Mouse (Mus musculus): ENCODE data around the gene Setd7.
"Not testable (repeated sequence)": the region's sequence is repeated elsewhere in the genome, so short reads cannot be mapped to it uniquely, and the experiment has no call there.

Setd7 gene

GRCm38 (mm10) chr3:51560511-51561108, at the start of gene Setd7:
Gene Setd7, minus strand, starts transcription at chr3:51560879.
- in situ Hi-C loops (cut with MboI, MseI): loop anchor here (5.0 to 10.0 kb wide), 4 partner anchors 92 to 1904 kb away; partner anchors contain the start of genes Nhlrc3 (in 1 of the 2) and Proser1 (in 1 of the 2)

GRCm38 (mm10) chr3:51604489-51604888, 43.8 kb upstream of the Setd7 start:
- in situ Hi-C loops (cut with MboI, MseI): no loop called here

GRCm38 (mm10) chr3:51603705-51604291, 43.1 kb upstream of the Setd7 start:
- in situ Hi-C loops (cut with MboI, MseI): no loop called here

GRCm38 (mm10) chr3:51601461-51601860, 40.8 kb upstream of the Setd7 start:
- in situ Hi-C loops (cut with MboI, MseI): no loop called here

GRCm38 (mm10) chr3:51600728-51601127, 40.0 kb upstream of the Setd7 start:
- in situ Hi-C loops (cut with MboI, MseI): no loop called here

- in situ Hi-C loops (cut with MboI, MseI): no loop called here
Observed at GRCm38 (mm10) chr3:51599057-51599630, 38.5 kb upstream of the Setd7 start.

- in situ Hi-C loops (cut with MboI, MseI): no loop called here
Observed at GRCm38 (mm10) chr3:51596538-51596937, 35.9 kb upstream of the Setd7 start.

- in situ Hi-C loops (cut with MboI, MseI): loop anchor here in 1 of 2 experiments (5.0 kb wide), 1 partner anchor 81 kb away; no protein-coding TSS in a partner anchor
Observed at GRCm38 (mm10) chr3:51593506-51593905, 32.8 kb upstream of the Setd7 start.

- in situ Hi-C loops (cut with MboI, MseI): loop anchor here in 1 of 2 experiments (5.0 kb wide), 1 partner anchor 79 kb away; no protein-coding TSS in a partner anchor
Observed at GRCm38 (mm10) chr3:51591591-51591990, 30.9 kb upstream of the Setd7 start.

- in situ Hi-C loops (cut with MboI, MseI): loop anchor here in 1 of 2 experiments (5.0 kb wide), 1 partner anchor 78 kb away; no protein-coding TSS in a partner anchor
Observed at GRCm38 (mm10) chr3:51590207-51590892, 29.7 kb upstream of the Setd7 start.

- in situ Hi-C loops (cut with MboI, MseI): no loop called here
Observed at GRCm38 (mm10) chr3:51587697-51588262, 27.1 kb upstream of the Setd7 start.

- in situ Hi-C loops (cut with MboI, MseI): loop anchor here in 1 of 2 experiments (5.0 kb wide), 1 partner anchor 64 kb away; no protein-coding TSS in a partner anchor
Observed at GRCm38 (mm10) chr3:51583574-51584391, 23.1 kb upstream of the Setd7 start.

- in situ Hi-C loops (cut with MboI, MseI): not testable (repeated sequence)
Observed at GRCm38 (mm10) chr3:51579243-51579642, 18.6 kb upstream of the Setd7 start.

- in situ Hi-C loops (cut with MboI, MseI): no loop called here
Observed at GRCm38 (mm10) chr3:51577816-51578749, 17.4 kb upstream of the Setd7 start.

GRCm38 (mm10) chr3:51577359-51577758, 16.7 kb upstream of the Setd7 start:
- in situ Hi-C loops (cut with MboI, MseI): no loop called here

GRCm38 (mm10) chr3:51573915-51574314, 13.2 kb upstream of the Setd7 start:
- in situ Hi-C loops (cut with MboI, MseI): no loop called here

GRCm38 (mm10) chr3:51570200-51570599, 9.5 kb upstream of the Setd7 start:
- in situ Hi-C loops (cut with MboI, MseI): no loop called here

- in situ Hi-C loops (cut with MboI, MseI): loop anchor here (5.0 to 10.0 kb wide), 4 partner anchors 90 to 1903 kb away; partner anchors contain the start of genes Nhlrc3 (in 1 of the 2) and Proser1 (in 1 of the 2)
Observed at GRCm38 (mm10) chr3:51561993-51562385, 1.3 kb upstream of the Setd7 start.
